Mouse (Mus musculus) right cerebral cortex, postnatal 25 days (tissue): ENCODE measurements around the gene Mef2c.
A peak's percentile ranks its signal among the peaks of the same experiment; 100 is the strongest.

ENCODE experiments used
- DNase-seq: peaks from one replicate; pipeline ENCODE4 v3.0.0; 2022

Gene Mef2c

GRCm38 (mm10) chr13:83524902-83525715 is 21.3 kb downstream of the Mef2c start:
- no peak for DNase-seq

- no peak for DNase-seq
These were observed 21.8 kb downstream of the Mef2c start for GRCm38 (mm10) chr13:83525716-83526005.

- no peak for DNase-seq
These were observed 22.2 kb downstream of the Mef2c start for GRCm38 (mm10) chr13:83526066-83526465.

- DNase-seq = no peak
These were observed 24.1 kb downstream of the Mef2c start for GRCm38 (mm10) chr13:83527921-83528320.

- DNase-seq = no peak
These were observed 26.0 kb downstream of the Mef2c start for GRCm38 (mm10) chr13:83529729-83530314.

- DNase-seq = no peak
These were observed 27.1 kb downstream of the Mef2c start for GRCm38 (mm10) chr13:83530889-83531288.

GRCm38 (mm10) chr13:83531968-83532591 is 28.2 kb downstream of the Mef2c start:
- no peak for DNase-seq

GRCm38 (mm10) chr13:83536361-83536760 is 32.5 kb downstream of the Mef2c start:
- no peak for DNase-seq

GRCm38 (mm10) chr13:83537163-83537562 is 33.3 kb downstream of the Mef2c start:
- no peak for DNase-seq

- no peak for DNase-seq
These were observed 36.1 kb downstream of the Mef2c start for GRCm38 (mm10) chr13:83539921-83540320.

- DNase-seq = no peak
These were observed 38.8 kb downstream of the Mef2c start for GRCm38 (mm10) chr13:83542666-83543065.

GRCm38 (mm10) chr13:83544707-83545106 is 40.9 kb downstream of the Mef2c start:
- DNase-seq = no peak

GRCm38 (mm10) chr13:83546876-83547275 is 43.0 kb downstream of the Mef2c start:
- DNase-seq = no peak

- no peak for DNase-seq
These were observed 47.4 kb downstream of the Mef2c start for GRCm38 (mm10) chr13:83551259-83551658.

GRCm38 (mm10) chr13:83552051-83552450 is 48.2 kb downstream of the Mef2c start:
- no peak for DNase-seq

- DNase-seq = no peak
These were observed 59.4 kb downstream of the Mef2c start for GRCm38 (mm10) chr13:83563261-83563660.

GRCm38 (mm10) chr13:83565732-83566131 is 61.9 kb downstream of the Mef2c start:
- DNase-seq = no peak

- no peak for DNase-seq
These were observed 62.3 kb downstream of the Mef2c start for GRCm38 (mm10) chr13:83566180-83566579.

GRCm38 (mm10) chr13:83566834-83567534 is 63.1 kb downstream of the Mef2c start:
- no peak for DNase-seq

- no peak for DNase-seq
These were observed 63.8 kb downstream of the Mef2c start for GRCm38 (mm10) chr13:83567681-83568080.

- DNase-seq = no peak
These were observed 65.0 kb downstream of the Mef2c start for GRCm38 (mm10) chr13:83568759-83569256.

- DNase-seq = peak; percentile 48
These were observed 68.2 kb downstream of the Mef2c start for GRCm38 (mm10) chr13:83571973-83572447.

- DNase-seq = no peak
These were observed 68.6 kb downstream of the Mef2c start for GRCm38 (mm10) chr13:83572469-83572868.
